Mouse (Mus musculus): ENCODE data around the gene Efcab2. TPM values are rescaled to one million over a fixed set of nuclear protein-coding genes. Genes with fewer than 3 reads are reported as not detected.

Efcab2 gene
- polyA plus RNA-seq, 1 experiment from 2014 or later: 12.6 TPM

DNA sequence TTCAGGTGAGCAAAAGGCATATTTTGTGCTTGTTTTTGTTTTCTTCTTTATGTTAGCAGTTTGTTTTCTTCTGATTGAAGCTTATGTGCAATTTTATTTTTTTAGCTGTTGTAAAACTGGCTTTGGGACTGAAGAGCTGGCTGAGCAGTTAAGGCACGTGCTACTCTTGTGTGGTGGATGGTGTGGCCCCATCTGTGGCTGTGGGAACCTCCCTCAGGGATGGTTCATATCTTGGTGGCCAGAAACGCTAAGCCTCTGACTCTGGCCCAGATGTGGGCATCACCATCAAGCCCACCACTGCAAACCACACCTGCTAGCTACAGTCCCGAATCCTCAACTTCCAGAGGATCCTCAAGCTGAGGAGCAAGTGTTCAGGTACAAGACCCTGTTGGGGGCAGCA is 27.8 kb upstream of the Efcab2 start:
- Histone ChIP-seq H3K4me3 (no peak overlapping the region), H3K4me1 (replicated peaks) (no peaks in the 10 kb centered on the region), H3K27me3 (no peaks in the 10 kb centered on the region), H3K27ac (no peak overlapping the region), H3K9me3 (no peaks in the 10 kb centered on the region), H3K4me2 (no peak overlapping the region), H3K9ac (no peak overlapping the region), H3K36me3 (no peaks in the 10 kb centered on the region)
- 84% methylated on average over 3 of the region's 3 CpGs for WGBS
- ATAC-seq (ENCODE audit: low FRiP score): no peak

DNA sequence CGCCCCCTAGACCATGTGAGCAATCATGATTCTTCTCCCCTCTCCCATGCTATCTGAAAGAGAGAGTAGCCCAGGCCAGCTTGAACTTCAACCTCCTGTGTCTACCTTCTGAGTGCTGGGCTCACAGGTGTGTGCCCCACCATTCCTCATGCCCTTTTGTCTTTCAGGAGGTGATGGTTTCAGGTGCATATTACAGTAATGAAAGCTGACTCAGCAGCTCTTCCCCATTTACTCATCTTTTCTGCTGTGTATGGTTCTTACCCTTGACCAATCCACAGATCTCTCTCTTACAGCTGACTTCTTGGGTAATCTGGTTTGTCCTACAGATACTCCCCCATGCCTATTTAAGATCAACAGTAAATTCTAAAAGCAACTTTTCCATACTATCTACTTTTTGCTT is 26.7 kb upstream of the Efcab2 start:
- H3K4me3 ChIP-seq: no peak overlapping the region
- no peak overlapping the region for H3K27ac ChIP-seq
- no peak overlapping the region for H3K9ac ChIP-seq
- no peaks in the 10 kb centered on the region for H3K36me3 ChIP-seq
- no peaks in the 10 kb centered on the region for H3K4me1 ChIP-seq (replicated peaks)
- H3K4me2 ChIP-seq: no peak overlapping the region
- 80% methylated on average over 1 of the region's 1 CpGs for whole genome bisulfite sequencing
- no peaks in the 10 kb centered on the region for H3K9me3 ChIP-seq
- H3K27me3 ChIP-seq: no peaks in the 10 kb centered on the region
- ATAC-seq (ENCODE audit: low FRiP score): no peak

DNA sequence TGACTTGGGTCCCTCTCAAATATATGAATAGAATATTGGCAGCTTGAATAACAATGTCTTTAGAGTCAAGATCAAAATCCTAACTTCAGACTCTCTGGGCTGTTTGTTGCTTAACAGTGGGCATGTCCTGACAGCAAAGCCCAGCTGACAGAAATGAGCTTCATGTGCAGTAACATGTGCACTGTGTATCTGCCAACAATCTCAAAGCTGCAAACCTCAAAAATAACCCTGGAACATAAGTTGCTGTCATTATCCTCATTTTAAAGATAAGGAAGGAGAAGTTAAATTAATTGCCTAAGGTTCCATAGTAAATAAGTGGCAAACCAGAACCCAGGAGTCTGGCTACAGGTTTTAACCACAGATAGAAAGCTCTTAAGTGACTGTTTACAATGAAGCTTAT is 23.7 kb upstream of the Efcab2 start:
- H3K36me3 ChIP-seq: no peaks in the 10 kb centered on the region
- H3K4me1 ChIP-seq (replicated peaks): no peaks in the 10 kb centered on the region
- no peak overlapping the region for H3K9ac ChIP-seq
- no peak for ATAC-seq (ENCODE audit: low FRiP score)
- H3K27me3 ChIP-seq: no peaks in the 10 kb centered on the region
- H3K4me2 ChIP-seq: no peak overlapping the region
- H3K9me3 ChIP-seq: no peaks in the 10 kb centered on the region
- no peak overlapping the region for H3K27ac ChIP-seq
- no peak overlapping the region for H3K4me3 ChIP-seq

DNA sequence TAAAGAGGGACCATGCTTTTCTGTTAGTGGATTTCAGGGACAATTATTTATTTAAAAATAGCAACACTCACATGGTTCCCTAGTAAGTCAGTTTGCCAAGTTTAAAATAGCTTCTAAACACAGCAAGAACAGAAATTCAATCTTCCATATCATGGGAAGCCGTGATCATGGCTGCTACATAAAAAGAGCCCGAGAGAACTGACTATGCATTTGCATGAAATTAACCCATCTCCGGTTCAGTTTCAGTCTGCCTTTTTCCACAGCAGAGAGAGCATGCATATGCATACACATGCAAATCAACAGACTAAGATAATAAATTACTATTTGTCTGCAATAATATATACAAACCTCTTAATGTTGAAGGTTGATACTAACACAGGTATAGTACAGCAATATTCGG is 17.1 kb upstream of the Efcab2 start:
- no peaks in the 10 kb centered on the region for H3K9me3 ChIP-seq
- WGBS: 65% methylated on average over 4 of the region's 4 CpGs
- no peak overlapping the region for H3K4me3 ChIP-seq
- H3K36me3 ChIP-seq: no peaks in the 10 kb centered on the region
- no peak overlapping the region for H3K4me2 ChIP-seq
- no peak for ATAC-seq (ENCODE audit: low FRiP score)
- H3K9ac ChIP-seq: no peak overlapping the region
- H3K4me1 ChIP-seq (replicated peaks): no peaks in the 10 kb centered on the region
- no peak overlapping the region for H3K27ac ChIP-seq
- no peaks in the 10 kb centered on the region for H3K27me3 ChIP-seq

DNA sequence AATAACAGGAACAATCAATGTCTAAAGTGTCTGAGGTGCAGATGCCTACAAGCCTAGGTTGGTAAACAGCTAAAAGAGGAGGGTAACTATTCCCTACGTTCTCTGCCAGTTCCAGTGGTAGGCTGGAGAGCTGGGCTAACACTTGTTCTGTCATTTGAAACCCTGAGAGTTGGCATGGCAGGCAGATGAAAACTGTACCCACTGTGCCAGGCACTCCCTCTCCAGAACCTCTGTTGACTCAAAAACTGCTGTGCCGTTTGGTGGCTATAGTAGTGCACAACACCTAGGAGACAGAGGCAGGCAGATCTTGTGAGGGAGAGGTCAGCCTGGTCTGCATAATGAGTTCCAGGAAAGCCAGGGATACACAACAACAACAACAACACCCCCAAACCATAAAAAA is 16.5 kb upstream of the Efcab2 start:
- no peaks in the 10 kb centered on the region for H3K36me3 ChIP-seq
- no peaks in the 10 kb centered on the region for H3K27me3 ChIP-seq
- ATAC-seq (ENCODE audit: low FRiP score): no peak
- no peak overlapping the region for H3K4me3 ChIP-seq
- H3K9me3 ChIP-seq: no peaks in the 10 kb centered on the region
- no peak overlapping the region for H3K9ac ChIP-seq
- no peaks in the 10 kb centered on the region for H3K4me1 ChIP-seq (replicated peaks)
- H3K4me2 ChIP-seq: no peak overlapping the region
- 70% methylated on average over 2 of the region's 2 CpGs for WGBS
- H3K27ac ChIP-seq: no peak overlapping the region

DNA sequence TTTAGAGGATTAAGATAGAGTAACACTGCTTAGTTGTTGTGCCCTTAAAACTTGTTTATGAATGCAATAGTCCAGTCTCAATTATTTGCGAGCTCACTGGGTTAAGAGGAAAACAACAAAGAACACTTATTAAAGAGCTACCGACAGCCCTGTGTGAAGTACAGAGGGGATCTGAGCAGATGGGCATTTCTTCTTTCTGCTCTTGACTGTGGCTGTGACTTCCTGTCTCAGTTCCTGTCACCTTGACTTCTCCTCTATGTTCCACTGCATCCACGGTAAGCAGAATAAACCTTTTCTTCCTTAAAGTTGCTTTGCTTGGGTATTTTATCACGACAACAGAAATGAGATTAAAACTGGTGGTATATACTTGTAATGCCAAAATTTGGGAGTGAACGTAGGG is 12.9 kb upstream of the Efcab2 start:
- no peak for ATAC-seq (ENCODE audit: low FRiP score)
- H3K36me3 ChIP-seq: no peaks in the 10 kb centered on the region
- no peak overlapping the region for H3K4me3 ChIP-seq
- no peak overlapping the region for H3K4me2 ChIP-seq
- H3K9me3 ChIP-seq: no peaks in the 10 kb centered on the region
- 83% methylated on average over 5 of the region's 5 CpGs for WGBS
- no peaks in the 10 kb centered on the region for H3K4me1 ChIP-seq (replicated peaks)
- H3K27me3 ChIP-seq: no peaks in the 10 kb centered on the region
- no peak overlapping the region for H3K27ac ChIP-seq
- H3K9ac ChIP-seq: no peak overlapping the region

DNA sequence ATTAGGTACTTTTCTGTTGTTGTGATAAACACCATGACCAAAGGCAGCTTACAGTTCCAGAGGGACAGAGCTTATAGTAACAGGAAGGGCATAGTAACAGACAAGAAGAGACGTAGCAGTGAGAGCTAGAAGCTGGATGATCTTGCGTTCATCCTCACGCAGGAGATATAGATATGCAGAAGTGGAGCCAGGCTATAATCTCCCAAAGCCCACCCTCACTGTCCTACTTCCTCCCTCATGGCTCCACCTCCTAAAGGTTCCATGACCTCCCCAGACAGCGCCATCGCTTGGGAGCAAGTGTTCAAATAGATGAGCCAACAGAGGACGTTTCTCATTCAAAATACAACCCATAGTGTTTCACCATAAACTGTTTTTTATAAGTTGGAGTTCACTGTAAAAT is 10.8 kb upstream of the Efcab2 start:
- Histone ChIP-seq H3K4me1 (replicated peaks) (no peaks in the 10 kb centered on the region), H3K4me2 (no peak overlapping the region), H3K9me3 (no peaks in the 10 kb centered on the region), H3K9ac (no peak overlapping the region), H3K27me3 (no peaks in the 10 kb centered on the region), H3K27ac (no peak overlapping the region), H3K36me3 (no peaks in the 10 kb centered on the region), H3K4me3 (no peak overlapping the region)
- ATAC-seq (ENCODE audit: low FRiP score): no peak
- WGBS: 85% methylated on average over 6 of the region's 6 CpGs

DNA sequence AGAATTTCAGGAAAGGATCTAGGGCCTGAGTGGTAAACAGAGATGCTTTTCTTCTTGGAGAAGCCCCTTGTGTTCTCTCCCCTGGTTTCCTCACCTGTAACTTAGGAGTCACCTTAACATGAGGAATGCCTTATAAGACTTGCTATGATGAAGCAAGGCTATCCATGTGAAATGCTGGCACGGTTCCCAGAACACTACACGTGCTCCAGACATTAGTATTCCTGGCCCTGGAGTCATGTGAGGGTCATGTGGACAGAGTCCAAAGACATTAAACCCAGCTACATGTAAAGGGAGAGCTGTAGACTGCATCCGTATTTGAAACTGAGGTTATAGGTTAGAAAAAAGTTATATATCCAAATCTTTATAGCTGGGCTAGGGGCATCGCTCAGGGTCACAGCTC is 9.5 kb upstream of the Efcab2 start:
- no peak overlapping the region for H3K4me3 ChIP-seq
- no peaks in the 10 kb centered on the region for H3K9me3 ChIP-seq
- H3K27ac ChIP-seq: no peak overlapping the region
- H3K36me3 ChIP-seq: no peaks in the 10 kb centered on the region
- 71% methylated on average over 4 of the region's 4 CpGs for WGBS
- ATAC-seq (ENCODE audit: low FRiP score): no peak
- H3K9ac ChIP-seq: no peak overlapping the region
- H3K4me2 ChIP-seq: no peak overlapping the region
- no peaks in the 10 kb centered on the region for H3K27me3 ChIP-seq
- no peaks in the 10 kb centered on the region for H3K4me1 ChIP-seq (replicated peaks)

DNA sequence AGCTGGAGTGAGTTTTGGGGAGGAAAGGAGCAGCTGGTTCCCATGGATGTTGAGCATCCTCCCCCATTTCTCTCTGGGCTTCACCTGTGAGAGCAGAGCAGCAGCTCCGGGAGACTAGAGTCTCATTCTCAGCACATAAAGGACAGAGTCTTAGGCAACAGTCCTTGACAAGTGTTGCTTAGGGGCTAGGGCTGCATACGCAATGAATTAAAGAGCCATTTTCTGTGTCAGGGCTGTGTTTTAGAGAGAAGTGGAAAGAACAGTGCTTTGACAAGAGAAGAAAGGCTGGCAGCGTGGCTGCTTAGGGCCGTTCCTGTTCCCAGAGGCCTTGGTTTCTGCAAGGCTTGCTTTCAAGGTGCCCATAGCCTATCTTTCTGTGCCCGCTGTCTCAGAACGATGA is 6.0 kb upstream of the Efcab2 start:
- H3K4me3 ChIP-seq: no peak overlapping the region
- H3K9me3 ChIP-seq: no peaks in the 10 kb centered on the region
- WGBS: 75% methylated on average over 6 of the region's 6 CpGs
- no peaks in the 10 kb centered on the region for H3K36me3 ChIP-seq
- no peak overlapping the region for H3K9ac ChIP-seq
- 0 out of 2 replicates have a peak overlapping the region, but pooled peaks have one; percentile 24 for H3K27ac ChIP-seq
- H3K4me1 ChIP-seq (replicated peaks): no peaks in the 10 kb centered on the region
- H3K27me3 ChIP-seq: no peaks in the 10 kb centered on the region
- no peak overlapping the region for H3K4me2 ChIP-seq
- no peak for ATAC-seq (ENCODE audit: low FRiP score)

DNA sequence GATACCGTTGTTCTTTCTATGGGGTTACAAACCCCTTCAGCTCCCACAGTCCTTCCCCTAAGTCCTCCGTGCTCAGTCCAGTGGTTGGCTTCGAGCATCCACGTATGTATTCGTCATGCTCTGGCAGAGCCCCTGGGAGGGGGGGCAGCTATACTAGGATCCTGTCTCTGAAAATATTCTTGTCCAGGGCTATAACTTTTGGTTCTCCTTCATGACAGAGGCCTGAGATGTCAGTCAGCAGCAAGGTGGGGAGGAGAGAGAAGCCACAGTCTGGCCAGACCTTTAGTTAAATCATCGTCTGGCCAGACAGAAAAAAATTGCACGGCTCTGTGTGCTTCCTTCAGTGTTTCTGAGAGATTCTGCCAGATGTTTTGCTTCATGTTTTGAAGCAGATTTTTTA is 5.2 kb upstream of the Efcab2 start:
- 70% methylated on average over 7 of the region's 7 CpGs for WGBS

DNA sequence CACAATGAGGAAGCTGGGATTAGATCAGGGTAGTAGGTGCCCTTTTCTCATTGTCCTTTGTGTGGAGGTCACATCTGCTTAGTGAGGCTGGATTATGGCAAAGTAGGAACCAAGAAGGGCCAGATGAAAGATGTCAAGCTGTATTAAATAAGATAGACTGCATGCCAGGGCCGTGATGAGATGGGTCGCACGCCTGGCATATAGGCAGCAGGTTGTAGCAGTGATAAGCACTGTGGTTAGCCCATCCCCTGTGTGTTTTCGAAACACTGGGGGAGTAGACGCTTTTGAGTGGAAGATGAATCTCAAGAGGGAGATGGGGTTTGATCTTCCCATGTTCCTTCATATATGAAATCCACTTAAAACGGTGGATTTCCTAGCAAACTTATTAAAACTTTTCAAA is 3.9 kb upstream of the Efcab2 start:
- H3K4me3 ChIP-seq: no peak overlapping the region
- H3K27me3 ChIP-seq: no peaks in the 10 kb centered on the region
- WGBS: 94% methylated on average over 6 of the region's 6 CpGs
- ATAC-seq (ENCODE audit: low FRiP score): no peak
- no peaks in the 10 kb centered on the region for H3K9me3 ChIP-seq
- H3K9ac ChIP-seq: no peak overlapping the region
- no peak overlapping the region for H3K27ac ChIP-seq
- H3K4me1 ChIP-seq (replicated peaks): no peaks in the 10 kb centered on the region
- no peak overlapping the region for H3K4me2 ChIP-seq
- H3K36me3 ChIP-seq: no peaks in the 10 kb centered on the region

More for the DNA sequence above, 5.2 kb upstream of the Efcab2 start:
- no peaks in the 10 kb centered on the region for H3K36me3 ChIP-seq
- H3K4me3 ChIP-seq: no peak overlapping the region
- no peak overlapping the region for H3K27ac ChIP-seq
- ATAC-seq (ENCODE audit: low FRiP score): no peak
- H3K4me1 ChIP-seq (replicated peaks): no peaks in the 10 kb centered on the region
- H3K9ac ChIP-seq: no peak overlapping the region
- no peak overlapping the region for H3K4me2 ChIP-seq
- H3K27me3 ChIP-seq: no peaks in the 10 kb centered on the region
- H3K9me3 ChIP-seq: no peaks in the 10 kb centered on the region

DNA sequence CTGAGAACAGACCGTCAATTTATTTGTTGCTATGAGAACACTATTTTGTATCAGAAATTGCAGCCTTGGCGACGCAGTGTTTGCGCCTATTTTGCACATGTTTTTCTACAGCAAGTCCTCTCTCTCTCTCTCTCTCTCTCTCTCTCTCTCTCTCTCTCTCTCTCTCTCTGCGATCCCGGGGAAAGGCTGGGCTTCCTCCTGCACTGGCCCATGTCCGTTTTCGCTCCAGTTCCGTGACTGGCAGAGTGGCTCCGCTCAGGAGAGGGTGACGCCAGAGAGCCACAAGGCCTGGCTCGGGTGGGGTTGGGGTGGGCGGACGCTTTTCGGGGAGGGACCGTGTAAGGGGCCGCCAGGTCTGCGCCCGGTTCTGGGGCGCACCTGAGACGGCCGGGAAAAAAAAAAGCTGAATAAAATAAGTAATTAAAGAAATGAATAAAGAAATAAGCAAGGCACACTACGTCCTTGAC is 407 bp upstream of the Efcab2 start:
- WGBS: under 1% methylated on average over 23 of the region's 23 CpGs
- Histone ChIP-seq H3K4me1 (replicated peaks) (no peaks in the 10 kb centered on the region), H3K4me2 (peak overlapping the region; percentile 65), H3K36me3 (no peaks in the 10 kb centered on the region), H3K9ac (peak overlapping the region; percentile 95), H3K4me3 (peak overlapping the region; percentile 68), H3K27ac (peak overlapping the region; percentile 100), H3K9me3 (no peaks in the 10 kb centered on the region), H3K27me3 (no peaks in the 10 kb centered on the region)
- peak; percentile 86 for ATAC-seq (ENCODE audit: low FRiP score)

DNA sequence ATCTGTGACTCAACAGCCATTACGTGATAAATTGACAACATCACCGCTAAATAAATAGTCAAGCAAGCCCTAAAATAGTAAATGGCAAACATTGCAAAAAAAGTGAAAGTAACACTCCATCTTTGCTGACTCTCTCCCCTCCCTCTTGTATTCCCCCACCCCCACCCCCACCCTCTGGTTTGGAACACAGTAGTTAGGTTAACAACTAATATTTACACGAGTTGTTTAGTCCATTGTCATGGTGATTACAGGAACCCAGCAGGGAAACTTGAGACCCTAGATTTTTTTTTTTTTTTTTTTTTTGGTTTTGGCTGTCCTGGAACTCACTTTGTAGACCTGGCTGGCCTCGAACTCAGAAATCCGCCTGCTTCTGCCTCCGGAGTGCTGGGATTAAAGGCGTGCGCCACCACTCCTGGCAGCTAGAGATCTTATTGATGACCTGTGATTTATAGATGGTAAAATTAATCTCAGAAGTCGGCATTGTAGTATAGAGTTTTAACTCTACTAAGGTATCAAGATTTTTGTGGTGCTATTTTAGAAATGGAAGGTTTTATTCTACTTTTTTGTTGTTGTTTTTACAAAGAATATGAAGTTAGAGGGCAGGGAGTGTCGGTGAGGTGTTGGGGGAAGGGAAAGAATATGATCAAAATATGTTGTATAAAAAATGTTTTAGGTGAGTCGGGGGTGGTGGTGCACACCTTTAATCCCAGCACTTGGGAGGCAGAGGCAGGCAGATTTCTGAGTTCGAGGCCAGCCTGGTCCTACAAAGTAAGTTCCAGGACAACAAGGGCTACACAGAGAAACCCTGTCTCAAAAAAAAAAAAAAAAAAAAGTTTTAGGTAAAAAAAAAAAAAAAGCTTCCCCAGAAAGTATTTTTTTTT is 1.1 kb downstream of the Efcab2 start:
- no peaks in the 10 kb centered on the region for H3K27me3 ChIP-seq
- no peaks in the 10 kb centered on the region for H3K9me3 ChIP-seq
- peak overlapping the region; percentile 68 for H3K4me3 ChIP-seq
- peak; percentile 14; the same call in 1 of the 2 replicates for ATAC-seq (ENCODE audit: low FRiP score)
- H3K27ac ChIP-seq: peak overlapping the region; percentile 100
- no peaks in the 10 kb centered on the region for H3K4me1 ChIP-seq (replicated peaks)
- H3K4me2 ChIP-seq: peak overlapping the region; percentile 65
- peak overlapping the region; percentile 95 for H3K9ac ChIP-seq
- no peaks in the 10 kb centered on the region for H3K36me3 ChIP-seq
- WGBS: 65% methylated on average over 12 of the region's 12 CpGs

All from hindbrain, embryonic 13.5 days (tissue).